Mouse (Mus musculus) stomach, postnatal 0 days (tissue): Measurements from ENCODE around the gene Olfr584.

ENCODE experiments used
- CTCF ChIP-seq: IDR thresholded peaks from 2 replicates; pipeline ENCODE4 v1.5.1; 2016; ENCODE audit warnings: antibody characterized with exemption, low read depth, mild to moderate bottlenecking, moderate library complexity
- EP300 ChIP-seq: optimal IDR thresholded peaks from 2 replicates; pipeline ENCODE3; 2016; ENCODE audit warnings: antibody characterized with exemption

DNA sequence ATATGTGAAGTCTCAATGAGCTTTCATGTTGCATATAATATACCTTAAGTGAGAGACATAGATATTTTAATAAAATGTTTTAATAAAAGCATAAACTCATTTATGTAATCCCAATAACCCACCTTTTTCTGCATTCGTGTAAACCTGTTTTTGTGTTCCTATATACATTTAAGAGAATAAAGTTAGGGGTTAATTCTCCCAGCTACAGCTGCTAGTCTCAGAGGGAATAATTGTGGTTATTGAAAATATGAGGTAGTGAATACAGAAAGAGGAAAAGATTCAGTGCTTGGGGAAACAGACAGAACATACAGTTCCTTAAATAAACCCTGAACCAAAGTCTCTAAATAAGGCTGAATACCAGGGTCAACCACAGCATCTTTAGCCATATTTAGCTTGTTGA is at the start of gene Olfr584:
- TF ChIP-seq CTCF (no peak), EP300 (no peak)
